Mouse (Mus musculus) hindbrain, embryonic 11.5 days (tissue): ENCODE results near the gene 4921501E09Rik. TPM values are rescaled to one million over a fixed set of nuclear protein-coding genes. Genes with fewer than 3 reads are reported as not detected.
A peak's percentile ranks its signal among the peaks of the same experiment; 100 is the strongest.

Experiments
- ATAC-seq: fragments of 200-750 bp; cut with Nextera tagmentation; 2 replicates; pipeline ENCODE4 v1.8.0; 2017; ENCODE audit warnings: mild to moderate bottlenecking, moderate TSS enrichment, moderate library complexity; ENCODE audit not compliant: low FRiP score
- DNase-seq: peaks from one replicate; pipeline ENCODE4 v3.0.0-alpha.2; 2015; ENCODE audit warnings: low spot score
- H3K27ac ChIP-seq: fragments of 300-500 bp; sonication (generic); 2 replicates; pipeline ENCODE4 v1.5.1; 2014; ENCODE audit warnings: mild to moderate bottlenecking, low read depth, low read length
- H3K27me3 ChIP-seq: fragments of 300-500 bp; sonication (generic); 2 replicates; pipeline ENCODE4 v1.6.1; 2014; ENCODE audit warnings: mild to moderate bottlenecking, low read length, moderate library complexity, mixed read lengths; ENCODE audit not compliant: control insufficient read depth, insufficient read depth
- H3K36me3 ChIP-seq: fragments of 300-500 bp; sonication (generic); 2 replicates; pipeline ENCODE4 v1.6.1; 2014; ENCODE audit warnings: mild to moderate bottlenecking, low read length, moderate library complexity, mixed read lengths; ENCODE audit not compliant: control insufficient read depth, insufficient read depth
- H3K4me1 ChIP-seq: fragments of 300-500 bp; sonication (generic); replicated peaks from 2 replicates; pipeline ENCODE4 v1.6.1; 2014; ENCODE audit warnings: low read length, mixed read lengths; ENCODE audit not compliant: control insufficient read depth, insufficient read depth
- H3K4me2 ChIP-seq: fragments of 300-500 bp; sonication (generic); replicated peaks from 2 replicates; pipeline ENCODE4 v1.6.1; 2014; ENCODE audit warnings: mild to moderate bottlenecking, low read depth, low read length
- H3K4me3 ChIP-seq: fragments of 300-500 bp; sonication (generic); 2 replicates; pipeline ENCODE4 v1.5.1; 2014; ENCODE audit warnings: low read depth, low read length
- H3K9ac ChIP-seq: fragments of 300-500 bp; sonication (generic); 2 replicates; pipeline ENCODE4 v1.6.1; 2014; ENCODE audit warnings: low read depth, low read length
- H3K9me3 ChIP-seq: fragments of 300-500 bp; sonication (generic); 2 replicates; pipeline ENCODE4 v1.6.1; 2016; ENCODE audit warnings: low read length; ENCODE audit not compliant: control insufficient read depth
- WGBS: fragments of 180-500 bp; shearing (Covaris S2); extraction: QIAGEN DNeasy Blood & Tissue Kit; methylation state at CpG from one replicate; pipeline ENCODE4 v1.1.7; 2014; 5-methylcytosine and 5-hydroxymethylcytosine counted together
- polyA plus RNA-seq: library from polyadenylated mRNA; unstranded; fragments of >200 nt; fragmentation: Nextera tagmentation; extraction: Ambion mirVana; gene quantifications from 2 replicates; pipeline ENCODE4 v1.2.1, GENCODE M21; 2014

4921501E09Rik gene
- not detected in 2 replicates for polyA plus RNA-seq

DNA sequence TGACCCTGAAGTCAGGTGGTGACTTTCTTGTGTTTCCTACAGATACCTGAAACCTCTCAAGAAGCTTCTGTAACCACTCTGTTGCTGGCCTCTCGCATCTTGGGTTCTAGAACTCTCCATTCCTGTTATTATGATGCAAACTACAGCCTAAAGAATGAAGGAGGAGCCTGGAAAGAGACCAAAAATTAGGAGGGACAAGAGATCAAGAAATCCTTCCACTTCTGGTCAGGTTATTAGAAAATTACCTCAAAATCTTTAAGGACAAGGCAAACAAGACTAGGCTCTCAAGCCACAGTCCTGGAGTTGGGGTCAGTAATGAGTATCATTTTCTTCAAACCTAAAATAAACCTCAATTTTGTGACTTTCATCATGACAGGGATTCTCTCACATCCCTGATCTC lies at the start of gene 4921501E09Rik:
Gene 4921501E09Rik (minus strand): TSS at position 101 of the 400 bp plus-strand sequence.
- no peaks in the 10 kb centered on the region for H3K36me3 ChIP-seq
- no peaks in the 10 kb centered on the region for H3K9me3 ChIP-seq
- DNase-seq (no peak), ATAC-seq (no peak)
- no peak within 1 kb of the TSS for H3K9ac ChIP-seq
- H3K4me3 ChIP-seq: no peak within 1 kb of the TSS
- no peak within 1 kb of the TSS for H3K4me2 ChIP-seq
- H3K4me1 ChIP-seq: no peaks in the 10 kb centered on the region
- no peak within 1 kb of the TSS for H3K27ac ChIP-seq
- WGBS: 65% methylated on average over 1 of the region's 1 CpGs
- H3K27me3 ChIP-seq: no peaks in the 10 kb centered on the region

DNA sequence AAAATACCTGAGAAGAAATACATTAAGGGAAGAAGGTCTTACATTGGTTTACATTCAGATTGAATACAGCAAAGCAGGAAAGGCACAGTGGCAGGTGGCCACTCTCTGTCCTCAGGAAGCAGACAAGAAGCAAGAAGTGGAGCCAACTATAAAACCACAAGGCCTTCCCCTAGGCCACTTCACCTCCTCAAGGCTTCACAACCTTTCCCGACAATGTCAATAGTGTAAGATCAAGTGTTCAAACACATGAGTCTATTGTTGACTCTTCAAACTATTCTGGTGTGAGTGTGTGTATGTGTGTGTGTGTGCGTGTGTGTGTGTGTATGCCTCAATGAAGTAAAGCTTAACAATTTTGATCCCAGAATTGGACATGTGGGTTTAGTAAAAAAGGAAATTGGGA lies 29.5 kb upstream of the 4921501E09Rik start:
- ATAC-seq (no peak), DNase-seq (no peak)
- H3K27ac ChIP-seq: no peak overlapping the region
- H3K9me3 ChIP-seq: no peaks in the 10 kb centered on the region
- H3K4me2 ChIP-seq: no peak overlapping the region
- WGBS: 91% methylated on average over 2 of the region's 2 CpGs
- H3K4me1 ChIP-seq: no peaks in the 10 kb centered on the region
- no peak overlapping the region for H3K4me3 ChIP-seq
- H3K27me3 ChIP-seq: no peaks in the 10 kb centered on the region
- H3K36me3 ChIP-seq: no peaks in the 10 kb centered on the region
- no peak overlapping the region for H3K9ac ChIP-seq

DNA sequence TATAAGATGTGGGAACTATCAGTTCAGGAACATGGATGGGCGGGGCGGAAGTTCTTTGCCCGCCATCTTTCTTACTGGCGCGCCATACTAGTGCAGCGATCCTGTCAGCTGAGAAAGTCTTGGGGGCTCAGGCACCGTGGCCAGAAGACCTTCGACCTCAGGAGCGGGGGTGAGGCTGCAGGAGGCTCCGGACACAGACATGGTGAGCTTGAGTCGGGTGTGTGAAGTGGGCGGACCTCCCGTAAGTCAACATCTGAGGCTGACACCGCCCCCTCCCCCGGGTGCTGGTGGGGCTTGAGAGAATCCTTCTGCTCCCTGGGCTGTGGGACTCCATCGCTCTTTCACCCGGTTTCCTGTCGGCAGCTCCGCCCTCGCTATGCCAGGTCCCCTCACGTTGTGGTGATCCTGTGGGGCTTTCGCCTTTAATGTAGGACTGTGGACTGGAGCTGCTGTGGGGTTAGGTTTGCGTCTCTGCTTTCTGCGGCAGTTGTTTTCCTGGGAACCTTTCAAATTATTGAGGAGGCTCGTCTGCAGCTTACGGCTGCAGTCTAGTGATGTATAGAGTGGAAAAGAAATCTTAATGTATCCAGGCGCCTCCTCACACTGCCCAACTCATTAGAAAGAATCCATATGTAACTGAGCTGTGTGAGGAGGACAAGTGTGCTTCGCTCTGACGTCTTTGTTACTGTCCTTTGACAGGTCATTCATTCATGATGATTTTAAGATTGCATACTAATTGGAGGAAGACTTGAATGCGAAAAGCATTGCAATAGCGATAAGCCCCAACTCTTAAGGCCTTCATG lies 24.7 kb upstream of the 4921501E09Rik start:
- H3K4me1 ChIP-seq: no peaks in the 10 kb centered on the region
- H3K36me3 ChIP-seq: no peaks in the 10 kb centered on the region
- peak overlapping the region; percentile 92 for H3K27ac ChIP-seq
- WGBS: 2% methylated on average over 31 of the region's 31 CpGs
- no peaks in the 10 kb centered on the region for H3K27me3 ChIP-seq
- no peaks in the 10 kb centered on the region for H3K9me3 ChIP-seq
- H3K4me2 ChIP-seq: peak overlapping the region; percentile 57
- DNase-seq: peak; percentile 83
- peak overlapping the region; percentile 80 for H3K9ac ChIP-seq
- peak overlapping the region; percentile 79 for H3K4me3 ChIP-seq
- peak; percentile 71 for ATAC-seq

DNA sequence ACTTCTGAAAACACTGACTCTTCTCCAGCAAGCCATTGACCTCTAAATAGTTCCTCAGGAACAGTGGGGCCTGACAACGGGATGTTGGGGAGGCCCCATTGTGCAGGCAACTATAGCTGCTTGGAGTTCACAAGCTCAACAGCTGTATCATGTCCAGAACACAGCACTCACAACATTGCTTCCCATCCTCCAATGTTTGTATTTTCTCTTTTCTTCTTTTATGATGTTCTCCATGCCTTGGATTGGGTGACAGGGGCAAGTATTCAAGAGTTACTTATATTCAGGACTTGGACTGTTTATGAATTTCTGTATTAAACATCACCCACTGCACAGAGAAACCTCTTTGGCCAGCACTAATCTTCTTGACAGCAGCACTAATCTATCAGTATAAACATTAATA lies 23.8 kb upstream of the 4921501E09Rik start:
- no peaks in the 10 kb centered on the region for H3K27me3 ChIP-seq
- H3K4me3 ChIP-seq: no peak overlapping the region; the same call in 1 of the 2 replicates
- no peaks in the 10 kb centered on the region for H3K36me3 ChIP-seq
- DNase-seq: no peak
- no peak overlapping the region; the same call in 1 of the 2 replicates for H3K4me2 ChIP-seq
- no peaks in the 10 kb centered on the region for H3K9me3 ChIP-seq
- WGBS: 48% methylated on average over 1 of the region's 1 CpGs
- H3K9ac ChIP-seq: no peak overlapping the region
- H3K4me1 ChIP-seq: no peaks in the 10 kb centered on the region
- peak overlapping the region; percentile 92; the same call in 1 of the 2 replicates for H3K27ac ChIP-seq
- ATAC-seq: no peak

DNA sequence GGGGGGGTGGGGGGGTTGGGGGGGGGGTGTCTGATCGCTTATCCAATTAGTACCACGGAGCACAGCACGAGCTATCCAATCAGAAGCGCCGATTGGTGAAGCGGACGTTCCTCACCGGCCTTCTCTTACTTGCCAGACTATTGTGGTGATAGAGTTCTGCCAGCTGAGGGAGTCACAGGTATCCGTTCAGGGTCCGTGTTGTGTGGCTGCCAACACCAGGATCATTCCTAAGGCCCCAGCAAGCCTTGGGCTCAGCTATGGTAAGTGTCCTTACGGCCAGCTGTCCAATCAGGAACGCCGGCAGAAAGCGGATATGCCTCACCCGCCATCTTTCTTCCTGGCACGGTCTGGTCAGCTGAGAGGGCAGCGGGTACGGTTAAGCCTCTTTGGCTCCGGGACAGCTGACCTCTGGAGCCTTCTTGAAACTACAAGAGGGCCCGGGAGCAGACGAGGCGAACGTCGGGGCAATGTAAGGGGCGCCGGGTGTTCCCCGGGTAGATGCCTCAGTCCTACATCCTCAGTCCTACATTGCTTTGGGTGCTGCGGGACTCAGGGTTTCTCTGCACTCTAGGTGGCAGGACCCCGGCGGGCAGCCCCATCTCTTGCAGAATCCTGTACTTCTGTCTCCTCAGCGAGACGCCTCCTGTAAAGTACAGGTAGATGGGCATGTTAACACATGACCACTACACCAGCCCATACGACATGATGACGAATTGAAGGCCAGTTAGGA lies 21.5 kb upstream of the 4921501E09Rik start, which contains the start of gene Zfp563:
Gene Zfp563 (plus strand): TSS at position 91 of the 730 bp plus-strand sequence.
- WGBS: 5% methylated on average over 34 of the region's 34 CpGs
- peak within 1 kb of the TSS; percentile 73 for H3K9ac ChIP-seq
- no peaks in the 10 kb centered on the region for H3K9me3 ChIP-seq
- ATAC-seq (peak; percentile 88), DNase-seq (peak; percentile 87)
- no peaks in the 10 kb centered on the region for H3K27me3 ChIP-seq
- H3K27ac ChIP-seq: peak within 1 kb of the TSS; percentile 87
- H3K4me2 ChIP-seq: peak within 1 kb of the TSS; percentile 53
- no peaks in the 10 kb centered on the region for H3K4me1 ChIP-seq
- H3K4me3 ChIP-seq: peak within 1 kb of the TSS; percentile 57
- no peaks in the 10 kb centered on the region for H3K36me3 ChIP-seq

DNA sequence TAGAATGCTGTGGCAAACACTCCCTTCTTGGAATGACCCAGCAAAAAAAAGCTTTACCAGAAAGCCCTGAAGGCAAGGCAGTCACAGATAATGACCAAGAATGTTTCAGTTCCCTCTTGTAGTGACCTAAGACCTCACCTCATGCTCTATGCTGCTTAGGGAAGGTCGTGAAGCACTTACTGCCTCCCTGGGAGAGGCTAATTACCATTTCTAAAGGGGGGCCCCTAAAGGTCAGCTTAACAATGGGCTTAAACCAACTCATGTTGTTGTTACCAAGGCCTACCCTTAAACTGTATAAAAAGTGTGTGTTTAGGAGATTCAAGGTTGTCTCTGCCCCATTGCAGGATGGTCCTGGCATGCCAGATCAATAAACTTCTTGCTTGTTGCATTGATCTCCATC lies 4.9 kb downstream of the 4921501E09Rik start:
- no peak overlapping the region for H3K9ac ChIP-seq
- no peak overlapping the region for H3K4me3 ChIP-seq
- no peaks in the 10 kb centered on the region for H3K9me3 ChIP-seq
- no peaks in the 10 kb centered on the region for H3K36me3 ChIP-seq
- H3K27me3 ChIP-seq: no peaks in the 10 kb centered on the region
- no peak for ATAC-seq
- no peaks in the 10 kb centered on the region for H3K4me1 ChIP-seq
- no peak overlapping the region for H3K4me2 ChIP-seq
- DNase-seq: no peak
- 0% methylated on average over 1 of the region's 1 CpGs for WGBS
- no peak overlapping the region for H3K27ac ChIP-seq

DNA sequence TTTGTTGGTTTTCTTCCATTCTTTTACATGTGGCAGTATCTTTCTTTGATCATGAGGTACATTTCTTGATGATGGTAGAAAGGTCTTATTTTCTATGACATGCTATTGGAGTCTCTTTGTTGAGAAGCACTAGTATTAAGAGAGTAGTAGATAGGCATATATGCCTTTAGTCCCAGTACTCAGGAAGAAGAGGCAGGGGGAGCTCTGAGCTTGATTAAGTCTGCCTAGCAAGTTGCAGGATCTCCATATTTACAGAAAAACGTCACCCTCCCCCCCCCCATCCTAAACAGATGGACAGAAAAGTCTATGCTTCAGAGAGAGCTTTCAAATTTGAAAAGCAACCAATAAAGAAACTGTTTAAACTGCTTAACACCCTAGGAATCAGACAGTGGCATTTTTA lies 9.1 kb downstream of the 4921501E09Rik start:
- H3K9me3 ChIP-seq: no peaks in the 10 kb centered on the region
- no peak overlapping the region for H3K4me2 ChIP-seq
- H3K27ac ChIP-seq: no peak overlapping the region
- 12% methylated on average over 1 of the region's 1 CpGs for WGBS
- H3K4me3 ChIP-seq: no peak overlapping the region
- no peaks in the 10 kb centered on the region for H3K27me3 ChIP-seq
- DNase-seq: no peak
- no peak overlapping the region for H3K9ac ChIP-seq
- H3K4me1 ChIP-seq: no peaks in the 10 kb centered on the region
- no peak for ATAC-seq
- no peaks in the 10 kb centered on the region for H3K36me3 ChIP-seq

DNA sequence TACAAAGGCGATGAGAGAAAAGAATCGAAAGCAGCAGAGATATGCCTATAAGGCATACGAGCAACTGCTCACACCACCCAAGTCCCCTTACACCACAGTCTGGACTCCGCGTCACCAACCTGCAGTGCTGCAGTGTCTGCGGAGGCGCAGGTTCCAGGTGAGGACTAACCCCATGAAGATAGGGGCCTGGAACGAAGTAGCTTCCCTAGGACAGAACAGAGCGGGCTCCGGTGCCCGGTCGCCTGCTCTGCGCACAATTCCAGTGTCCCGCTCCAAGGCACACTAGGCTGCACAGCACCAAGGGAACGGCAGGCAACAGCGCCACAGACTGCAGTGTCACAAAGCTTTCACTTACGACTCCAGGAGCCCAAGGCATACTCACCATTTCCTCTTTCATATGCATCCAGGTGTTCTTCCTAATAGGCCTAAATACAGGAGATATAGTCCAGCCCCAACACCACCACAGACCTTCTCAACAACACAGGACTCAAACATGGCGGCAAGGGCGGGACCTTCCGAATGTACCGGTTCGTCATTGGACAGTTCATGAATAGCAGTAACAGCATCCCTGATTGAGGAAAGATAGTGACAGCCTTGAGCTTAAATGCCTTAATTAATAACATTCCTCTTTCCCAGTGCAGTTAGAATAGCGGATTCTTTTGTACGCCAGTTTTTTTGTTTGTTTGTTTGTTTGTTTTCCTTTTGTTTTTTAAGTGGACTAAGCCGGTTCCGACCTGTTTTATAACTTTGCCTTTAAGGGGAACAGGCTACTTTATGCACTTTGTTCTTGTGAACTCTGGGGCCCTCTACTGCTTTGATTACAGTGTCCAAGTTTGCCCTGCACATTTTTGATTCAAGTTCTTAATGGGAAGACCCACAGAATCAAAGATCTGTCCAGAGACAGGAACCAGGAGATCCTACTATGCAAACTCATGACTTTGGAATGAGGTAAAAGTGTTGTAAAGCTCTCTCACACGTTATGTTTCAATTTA lies 34.7 kb downstream of the 4921501E09Rik start, which contains the start of gene Zfp763:
Gene Zfp763 (minus strand): TSS at position 503 of the 992 bp plus-strand sequence.
- peak; percentile 99 for ATAC-seq
- Histone ChIP-seq H3K4me3 (peak within 1 kb of the TSS; percentile 93), H3K27me3 (no peaks in the 10 kb centered on the region), H3K27ac (peak within 1 kb of the TSS; percentile 82), H3K36me3 (no peaks in the 10 kb centered on the region), H3K9me3 (no peaks in the 10 kb centered on the region), H3K4me1 (no peaks in the 10 kb centered on the region), H3K4me2 (peak within 1 kb of the TSS; percentile 49), H3K9ac (peak within 1 kb of the TSS; percentile 94)
- 4% methylated on average over 27 of the region's 27 CpGs for WGBS
- peak; percentile 87 for DNase-seq
